17 mouse cellular contexts compared by ENCODE assay signal in genomic region chr5:151296244-151296643, GRCm38 (mm10).
"Had no signal": no experiment of that assay in that cellular context is flagged by ENCODE, and none has a peak within 500 bp of the region (broad histone marks: within the 10 kb centered on the region; RNA-seq: fewer than 3 reads in every experiment).

No protein-coding gene starts in this region.

- H3K9me3 ChIP-seq: kidney, embryonic 15.5 days; liver, embryonic 13.5 days; midbrain, embryonic 12.5 days; midbrain, embryonic 15.5 days; neural tube, embryonic 15.5 days had no signal

- H3K4me1 ChIP-seq: kidney, embryonic 15.5 days; liver, embryonic 13.5 days; midbrain, embryonic 12.5 days; midbrain, embryonic 15.5 days; neural tube, embryonic 12.5 days; neural tube, embryonic 15.5 days had no signal

- H3K27me3 ChIP-seq: kidney, embryonic 15.5 days; liver, embryonic 13.5 days; midbrain, embryonic 12.5 days; midbrain, embryonic 15.5 days; neural tube, embryonic 12.5 days; neural tube, embryonic 15.5 days had no signal

- H3K27ac ChIP-seq: kidney, embryonic 15.5 days; liver, embryonic 13.5 days; macrophage; midbrain, embryonic 12.5 days; midbrain, embryonic 15.5 days; neural tube, embryonic 12.5 days; neural tube, embryonic 15.5 days had no signal

- ATAC-seq: lung, postnatal 0 days; midbrain, embryonic 15.5 days had no signal

- DNase-seq: kidney, adult 11 months; kidney, adult 8-10 months; kidney, postnatal 10 days; kidney, postnatal 36 days; liver, embryonic 13.5 days; lung, embryonic 14.5 days; right cerebral cortex, adult 18-20 months; right cerebral cortex, postnatal 14 days; right cerebral cortex, postnatal 4 days; thymus, postnatal 25 days had no signal

- H3K4me3 ChIP-seq: kidney, embryonic 15.5 days; liver, embryonic 13.5 days; midbrain, embryonic 12.5 days; midbrain, embryonic 15.5 days; neural tube, embryonic 12.5 days; neural tube, embryonic 15.5 days had no signal

- H3K4me2 ChIP-seq: kidney, embryonic 15.5 days; liver, embryonic 13.5 days; lung, embryonic 14.5 days; midbrain, embryonic 12.5 days; midbrain, embryonic 15.5 days; neural tube, embryonic 12.5 days; neural tube, embryonic 15.5 days had no signal

- H3K36me3 ChIP-seq: kidney, embryonic 15.5 days; liver, embryonic 13.5 days; midbrain, embryonic 12.5 days; midbrain, embryonic 15.5 days; neural tube, embryonic 12.5 days; neural tube, embryonic 15.5 days had no signal

- H3K9ac ChIP-seq: kidney, embryonic 15.5 days; liver, embryonic 13.5 days; lung, embryonic 14.5 days; midbrain, embryonic 12.5 days; midbrain, embryonic 15.5 days; neural tube, embryonic 12.5 days; neural tube, embryonic 15.5 days had no signal
